13 mouse cellular contexts compared by ENCODE assay signal in the genomic region with DNA sequence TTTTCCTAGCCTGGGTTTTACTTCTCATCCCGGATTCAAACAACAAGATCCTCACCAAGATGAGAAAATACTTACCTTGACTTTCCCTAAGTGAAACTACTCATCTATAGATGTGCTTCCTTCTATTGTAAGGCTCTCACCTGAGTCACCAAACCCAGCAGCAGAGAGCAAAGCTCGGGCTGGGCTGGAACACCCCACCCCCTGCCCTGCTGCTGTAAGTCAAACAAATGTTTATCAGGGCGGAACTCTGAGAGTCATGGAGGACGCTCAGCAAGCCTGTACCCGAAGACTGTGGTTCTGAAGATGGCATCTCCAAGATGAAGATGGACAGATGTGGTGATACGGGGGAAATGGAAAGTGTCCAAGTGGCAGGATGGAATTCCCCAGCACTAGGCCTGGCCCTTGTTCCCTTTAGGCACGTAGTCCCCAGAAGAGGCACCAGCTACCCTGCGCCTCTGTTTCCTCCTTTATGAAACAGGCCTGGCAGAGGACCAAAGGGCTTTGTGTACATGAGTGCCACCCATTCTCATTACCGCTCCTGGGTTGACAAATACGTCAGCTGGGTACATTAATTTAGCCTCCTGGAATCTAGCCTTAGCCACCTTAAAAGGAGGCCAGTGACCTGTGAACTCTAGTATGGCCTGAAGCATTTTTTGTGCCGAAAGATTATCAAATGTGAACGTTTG. TPM values are rescaled to one million over a fixed set of nuclear protein-coding genes. Genes with fewer than 3 reads are reported as not detected.
A peak's percentile ranks its signal among the peaks of the same experiment; 100 is the strongest.
DNase-seq lines count a peak whose midpoint lies in the region; ATAC-seq and TF ChIP-seq lines count a peak whose summit lies in the region.
"Had no signal": no experiment of that assay in that cellular context is flagged by ENCODE, and none has a peak within 500 bp of the region (broad histone marks: within the 10 kb centered on the region; RNA-seq: fewer than 3 reads in every experiment).

No protein-coding gene starts in this region.

- H3K9me3 ChIP-seq in lung, embryonic 14.5 days (ENCODE audit: low read depth, low read length), result no peaks in the 10 kb centered on the region
- H3K9me3 ChIP-seq in stomach, postnatal 0 days (ENCODE audit: control insufficient read depth, low read length), result no peaks in the 10 kb centered on the region
- H3K9me3 ChIP-seq: embryonic facial prominence, embryonic 15.5 days; limb, embryonic 10.5 days; midbrain, embryonic 10.5 days had no signal

- no peak overlapping the region for H3K9ac ChIP-seq in lung, embryonic 14.5 days
- H3K9ac ChIP-seq in stomach, postnatal 0 days (ENCODE audit: low read length), result no peak overlapping the region
- H3K9ac ChIP-seq: embryonic facial prominence, embryonic 15.5 days had no signal

- H3K27me3 ChIP-seq in lung, embryonic 14.5 days (ENCODE audit: insufficient read depth, low read length), result no peaks in the 10 kb centered on the region
- H3K27me3 ChIP-seq in stomach, postnatal 0 days (ENCODE audit: control insufficient read depth, insufficient read depth, low read length), result no peaks in the 10 kb centered on the region
- H3K27me3 ChIP-seq: embryonic facial prominence, embryonic 15.5 days had no signal

- no peak overlapping the region for H3K4me2 ChIP-seq in lung, embryonic 14.5 days
- 0 out of 2 replicates have a peak overlapping the region, but pooled peaks have one; percentile 2 for H3K4me2 ChIP-seq in stomach, postnatal 0 days (replicated peaks; ENCODE audit: low read depth)
- H3K4me2 ChIP-seq: embryonic facial prominence, embryonic 15.5 days had no signal

- no peak for TF ChIP-seq EP300 in stomach, postnatal 0 days (optimal IDR thresholded peaks at IDR 0.05)

- no peak overlapping the region for H3K27ac ChIP-seq in lung, embryonic 14.5 days (ENCODE audit: low read depth)
- H3K27ac ChIP-seq in stomach, postnatal 0 days (replicated peaks), result peak overlapping the region; percentile 85
- H3K27ac ChIP-seq: embryonic facial prominence, embryonic 15.5 days; limb, embryonic 10.5 days; midbrain, embryonic 10.5 days had no signal

- no peaks in the 10 kb centered on the region for H3K4me1 ChIP-seq in lung, embryonic 14.5 days (ENCODE audit: insufficient read depth)
- H3K4me1 ChIP-seq in stomach, postnatal 0 days (replicated peaks; ENCODE audit: control insufficient read depth, insufficient read depth), result no peaks in the 10 kb centered on the region
- H3K4me1 ChIP-seq: embryonic facial prominence, embryonic 15.5 days; limb, embryonic 10.5 days; midbrain, embryonic 10.5 days had no signal

- 56% methylated on average over 12 of the region's 12 CpGs for WGBS in lung, embryonic 14.5 days
- 41% methylated on average over 12 of the region's 12 CpGs for WGBS in stomach, postnatal 0 days

- no peak overlapping the region for H3K4me3 ChIP-seq in lung, embryonic 14.5 days (ENCODE audit: low read depth, low read length)
- H3K4me3 ChIP-seq in stomach, postnatal 0 days (ENCODE audit: low read depth, low read length), result no peak overlapping the region
- H3K4me3 ChIP-seq: embryonic facial prominence, embryonic 15.5 days; limb, embryonic 10.5 days; midbrain, embryonic 10.5 days had no signal

- no peak for TF ChIP-seq CTCF in lung, embryonic 14.5 days (IDR thresholded peaks at IDR 0.05; ENCODE audit: low read depth)
- no peak for TF ChIP-seq CTCF in stomach, postnatal 0 days (IDR thresholded peaks at IDR 0.05; ENCODE audit: low read depth)

- DNase-seq in cerebellum, postnatal 10 days, result no peak
- DNase-seq in ovary, adult 18-20 months (ENCODE audit: low spot score), result peak; percentile 15
- DNase-seq in ovary, postnatal 36 days (ENCODE audit: low spot score), result no peak
- DNase-seq in lung, embryonic 14.5 days, result peak; percentile 59
- peak; percentile 82 for DNase-seq in stomach, postnatal 0 days (ENCODE audit: low spot score)
- DNase-seq: cerebellum, adult 2 months; gastrocnemius, postnatal 25 days had no signal

- ATAC-seq in cerebellum, adult (ENCODE audit: insufficient number of reproducible peaks, low FRiP score, low TSS enrichment), result 0 out of 2 replicates have a peak, but pooled peaks have one; percentile 15
- ATAC-seq in lung, embryonic 14.5 days (ENCODE audit: insufficient read depth), result peak; percentile 39; the same call in 1 of the 2 replicates
- peak; percentile 95 for ATAC-seq in stomach, postnatal 0 days (ENCODE audit: low FRiP score, low TSS enrichment)
- ATAC-seq in erythroid progenitor cell, adult 5-6 weeks (replicated peaks; ENCODE audit: low FRiP score, poor library complexity, severe bottlenecking), result no peak
- ATAC-seq in inflammation-experienced regulatory T-cells, adult 6 months, result no peak

- H3K36me3 ChIP-seq in lung, embryonic 14.5 days (ENCODE audit: insufficient read depth), result no peaks in the 10 kb centered on the region
- no peaks in the 10 kb centered on the region for H3K36me3 ChIP-seq in stomach, postnatal 0 days (ENCODE audit: control insufficient read depth, insufficient read depth, low read length)
- H3K36me3 ChIP-seq: embryonic facial prominence, embryonic 15.5 days; limb, embryonic 10.5 days; midbrain, embryonic 10.5 days had no signal

RNA-seq across cellular contexts. Expression of gene Stim2, which starts 36.3 kb away (rescaled TPM):
- 28.2 and 30.8 TPM in 2 replicates for polyA plus RNA-seq in lung, embryonic 14.5 days (2014; fragmentation: Nextera tagmentation; extraction: Ambion mirVana)
- 14.0 TPM in 2 replicates for polyA plus RNA-seq in stomach, postnatal 0 days (2015; fragmentation: Nextera tagmentation; extraction: Ambion mirVana)
- 5.0 and 8.0 TPM in 2 replicates for total RNA-seq in erythroid progenitor cell, adult 5-6 weeks (2015; ENCODE audit: low replicate concordance)
- total RNA-seq in erythroid progenitor cell, adult 5-6 weeks (2017; ENCODE audit: low replicate concordance), result 5.0 and 5.4 TPM in 2 replicates
- polyA plus RNA-seq in inflammation-experienced regulatory T-cells, adult 6 months (2017; shearing (Covaris generic)), result 10 to 100 TPM; 17.0 to 31.7 (median 27.5) TPM

Comparison
In these comparisons a context has a peak if more than half of its experiments do, and no peak if none do; other contexts are left out.
1. DNase-seq: peak in ovary, adult 18-20 months (single experiment), lung, embryonic 14.5 days (single experiment) and stomach, postnatal 0 days (single experiment); none in cerebellum, postnatal 10 days (0 of 2) and ovary, postnatal 36 days (single experiment).
2. ATAC-seq: peak in cerebellum, adult (single experiment), lung, embryonic 14.5 days (single experiment) and stomach, postnatal 0 days (single experiment); none in erythroid progenitor cell, adult 5-6 weeks (single experiment) and inflammation-experienced regulatory T-cells, adult 6 months (single experiment).